Mouse (Mus musculus) megakaryocyte, embryonic 14.5 days (primary cell): ENCODE results near the gene Pan3.

Source experiments
- FLI1 ChIP-seq: IDR thresholded peaks from 2 replicates; pipeline ENCODE4 v1.6.1; 2012; ENCODE audit warnings: low read length, inconsistent platforms, mixed read lengths
- GATA1 ChIP-seq: IDR thresholded peaks from 3 replicates; pipeline ENCODE4 v1.6.1; 2012; ENCODE audit warnings: mixed read lengths, low read length, inconsistent platforms, borderline replicate concordance

GRCm38 (mm10) chr5:147445252-147445651, 15.3 kb downstream of the Pan3 start:
- TF ChIP-seq GATA1 (no peak), FLI1 (no peak)
